Mouse (Mus musculus) spleen, adult 12 weeks (tissue): Measurements from ENCODE around the gene Slc38a5.

ENCODE experiments used
- DNase-seq: peaks from one replicate; pipeline ENCODE4 v3.0.0; 2022; ENCODE audit warnings: low spot score

Gene Slc38a5

GRCm38 (mm10) chrX:8314905-8315304 lies 44.0 kb downstream of the Slc38a5 start:
- peak; percentile 59 for DNase-seq

- DNase-seq, result no peak
Observed at GRCm38 (mm10) chrX:8327124-8327523, 56.2 kb downstream of the Slc38a5 start, which contains the start of gene Ssxb10. Gene Ssxb10, plus strand, starts transcription at chrX:8327424.
